Mouse (Mus musculus) R1 (cell line): ENCODE data around the gene Rab17.

Experiments
- DNase-seq: peaks from one replicate; pipeline ENCODE4 v3.0.0-alpha.2; 2018; ENCODE audit warnings: low read depth, low spot score

The Rab17 gene

GRCm38 (mm10) chr1:90995916-90996315 is 26.5 kb upstream of the Rab17 start:
- DNase-seq = no peak

GRCm38 (mm10) chr1:90981346-90981745 is 11.9 kb upstream of the Rab17 start:
- DNase-seq = no peak

- no peak for DNase-seq
Measured at GRCm38 (mm10) chr1:90980638-90981330, 11.3 kb upstream of the Rab17 start.

GRCm38 (mm10) chr1:90975960-90976359 is 6.5 kb upstream of the Rab17 start:
- no peak for DNase-seq

- no peak for DNase-seq
Measured at GRCm38 (mm10) chr1:90974906-90975649, 5.6 kb upstream of the Rab17 start.

- DNase-seq = no peak
Measured at GRCm38 (mm10) chr1:90973574-90973911, 4.1 kb upstream of the Rab17 start.

- peak; percentile 77 for DNase-seq
Measured at GRCm38 (mm10) chr1:90972911-90973573, 3.6 kb upstream of the Rab17 start.

GRCm38 (mm10) chr1:90969881-90970390 is 475 bp upstream of the Rab17 start:
- DNase-seq = no peak

GRCm38 (mm10) chr1:90968649-90969048 is 812 bp downstream of the Rab17 start:
- no peak for DNase-seq

- no peak for DNase-seq
Measured at GRCm38 (mm10) chr1:90967583-90967982, 1.9 kb downstream of the Rab17 start.

- DNase-seq = no peak
Measured at GRCm38 (mm10) chr1:90962994-90963393, 6.5 kb downstream of the Rab17 start.

- DNase-seq = no peak
Measured at GRCm38 (mm10) chr1:90962526-90962925, 6.9 kb downstream of the Rab17 start.

GRCm38 (mm10) chr1:90956245-90957096 is 13.0 kb downstream of the Rab17 start:
- DNase-seq = peak; percentile 77

- DNase-seq = no peak
Measured at GRCm38 (mm10) chr1:90953688-90954087, 15.8 kb downstream of the Rab17 start.

- DNase-seq = no peak
Measured at GRCm38 (mm10) chr1:90952808-90953207, 16.7 kb downstream of the Rab17 start, which contains the start of gene Prlh. TSS of gene Prlh (plus strand) at chr1:90953108.

GRCm38 (mm10) chr1:90951670-90952069 is 17.8 kb downstream of the Rab17 start:
- DNase-seq = no peak

GRCm38 (mm10) chr1:90949309-90949708 is 20.2 kb downstream of the Rab17 start:
- no peak for DNase-seq

- DNase-seq = no peak
Measured at GRCm38 (mm10) chr1:90947252-90947651, 22.2 kb downstream of the Rab17 start.

- peak; percentile 84 for DNase-seq
Measured at GRCm38 (mm10) chr1:90945171-90945570, 24.3 kb downstream of the Rab17 start.

GRCm38 (mm10) chr1:90939980-90940379 is 29.5 kb downstream of the Rab17 start:
- DNase-seq = no peak

GRCm38 (mm10) chr1:90936990-90937389 is 32.5 kb downstream of the Rab17 start:
- no peak for DNase-seq
